Mouse (Mus musculus): Measurements from ENCODE around the gene Stx16. TPM values are rescaled to one million over a fixed set of nuclear protein-coding genes. Genes with fewer than 3 reads are reported as not detected.

Gene Stx16
- polyA plus RNA-seq, 1 experiment from 2014 or later = 8.1 TPM

- DNase-seq (ENCODE audit: low spot score, missing footprints) (peak; percentile 17), ATAC-seq (ENCODE audit: low FRiP score) (no peak)
- H3K9me3 ChIP-seq (ENCODE audit: control insufficient read depth, low read length) = peaks cover 3% of the 10 kb centered on the region; the same call in 1 of the 2 replicates
- H3K4me3 ChIP-seq (ENCODE audit: low read depth, low read length) = no peak overlapping the region
- H3K4me2 ChIP-seq = no peak overlapping the region
- no peak overlapping the region for H3K9ac ChIP-seq (ENCODE audit: low read length)
- H3K4me1 ChIP-seq (ENCODE audit: control insufficient read depth, insufficient read depth, low read length) = peaks cover 8% of the 10 kb centered on the region
- H3K27me3 ChIP-seq (ENCODE audit: control insufficient read depth, insufficient read depth, low read length) = no peaks in the 10 kb centered on the region
- H3K36me3 ChIP-seq (ENCODE audit: control insufficient read depth, insufficient read depth, low read length) = no peaks in the 10 kb centered on the region; the same call in 1 of the 2 replicates
- no peak overlapping the region for H3K27ac ChIP-seq (ENCODE audit: low read depth, low read length)
- 92% methylated on average over 6 of the region's 6 CpGs for WGBS
Observed at GRCm38 (mm10) chr2:174128926-174129325, 52.8 kb downstream of the Stx16 start.

GRCm38 (mm10) chr2:174130468-174131097 lies 54.5 kb downstream of the Stx16 start:
- H3K9me3 ChIP-seq (ENCODE audit: control insufficient read depth, low read length) = no peaks in the 10 kb centered on the region
- H3K4me2 ChIP-seq = no peak overlapping the region
- H3K36me3 ChIP-seq (ENCODE audit: control insufficient read depth, insufficient read depth, low read length) = no peaks in the 10 kb centered on the region
- H3K27ac ChIP-seq (ENCODE audit: low read depth, low read length) = no peak overlapping the region
- no peak for ATAC-seq (ENCODE audit: low FRiP score)
- H3K4me1 ChIP-seq (ENCODE audit: control insufficient read depth, insufficient read depth, low read length) = peaks cover 8% of the 10 kb centered on the region
- H3K4me3 ChIP-seq (ENCODE audit: low read depth, low read length) = no peak overlapping the region
- 88% methylated on average over 8 of the region's 8 CpGs for WGBS
- no peak for DNase-seq (ENCODE audit: low spot score, missing footprints)
- no peak overlapping the region for H3K9ac ChIP-seq (ENCODE audit: low read length)
- no peaks in the 10 kb centered on the region for H3K27me3 ChIP-seq (ENCODE audit: control insufficient read depth, insufficient read depth, low read length)

- Histone ChIP-seq H3K4me1 (ENCODE audit: control insufficient read depth, insufficient read depth, low read length) (no peaks in the 10 kb centered on the region), H3K9ac (ENCODE audit: low read length) (no peak overlapping the region), H3K27me3 (ENCODE audit: control insufficient read depth, insufficient read depth, low read length) (no peaks in the 10 kb centered on the region), H3K27ac (ENCODE audit: low read depth, low read length) (no peak overlapping the region), H3K9me3 (ENCODE audit: control insufficient read depth, low read length) (no peaks in the 10 kb centered on the region), H3K4me2 (no peak overlapping the region), H3K36me3 (ENCODE audit: control insufficient read depth, insufficient read depth, low read length) (no peaks in the 10 kb centered on the region), H3K4me3 (ENCODE audit: low read depth, low read length) (no peak overlapping the region)
- ATAC-seq (ENCODE audit: low FRiP score) (no peak), DNase-seq (ENCODE audit: low spot score, missing footprints) (no peak)
- 87% methylated on average over 8 of the region's 8 CpGs for WGBS
Observed at GRCm38 (mm10) chr2:174132413-174132969, 56.4 kb downstream of the Stx16 start.

Other genes starting within 250 kb of the Stx16 start
- 30.5 and 34.0 TPM in 2 replicates for gene Npepl1, start 34.0 kb downstream of the Stx16 start, polyA plus RNA-seq (2014; fragmentation: Nextera tagmentation; extraction: Ambion mirVana)
- gene Gnas, start 208.0 kb downstream of the Stx16 start, polyA plus RNA-seq (2014; fragmentation: Nextera tagmentation; extraction: Ambion mirVana) = 1,087 and 1,162 TPM in 2 replicates

Measured in midbrain, embryonic 11.5 days (tissue).